Mouse (Mus musculus) ovary, adult 18-20 months (tissue): ENCODE data around the gene Cnp.
A peak's percentile ranks its signal among the peaks of the same experiment; 100 is the strongest.

Experiments
- DNase-seq: peaks from one replicate; pipeline ENCODE4 v3.0.0; 2022; ENCODE audit warnings: low spot score, mixed read lengths

The Cnp gene

DNA sequence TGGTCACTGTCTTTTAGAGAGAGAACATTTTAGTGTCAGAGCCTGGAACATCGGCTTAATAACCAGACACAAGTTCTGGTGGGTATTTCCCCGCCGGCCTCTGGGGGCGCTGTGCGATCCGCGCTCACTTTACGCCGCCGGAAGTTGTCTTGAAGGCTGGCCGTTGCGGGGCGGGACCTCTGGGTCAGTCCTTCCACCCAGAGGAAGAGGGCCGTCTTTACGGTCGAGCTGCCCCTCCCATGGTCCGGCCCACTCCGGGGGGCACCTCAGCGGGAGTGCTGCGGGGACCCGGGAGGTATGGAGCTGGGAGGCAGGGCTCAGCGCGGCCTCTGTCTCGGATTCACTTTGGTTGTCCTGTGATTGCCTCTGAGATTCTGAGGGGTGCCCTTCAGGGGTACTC, 48.0 kb downstream of the Cnp start:
- DNase-seq = peak; percentile 92

DNA sequence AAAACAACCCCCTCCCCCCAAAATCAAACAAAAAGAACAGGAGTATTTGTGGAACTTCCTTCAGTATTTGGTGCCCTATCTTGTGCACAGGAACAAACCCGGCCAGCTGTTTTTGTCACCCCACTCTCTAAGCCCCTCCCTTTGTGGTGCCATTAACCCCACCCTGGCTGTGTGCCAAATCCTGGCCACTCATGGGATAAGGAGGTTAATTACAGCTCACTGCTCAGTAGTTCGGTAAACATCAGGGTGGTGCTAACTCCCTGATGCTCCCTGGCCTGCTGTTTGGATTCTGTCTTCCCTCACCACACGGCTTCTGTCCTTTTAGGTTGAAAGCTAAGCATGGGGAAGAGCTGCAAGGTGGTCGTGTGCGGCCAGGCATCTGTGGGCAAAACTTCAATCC, 49.2 kb downstream of the Cnp start:
- DNase-seq = no peak

DNA sequence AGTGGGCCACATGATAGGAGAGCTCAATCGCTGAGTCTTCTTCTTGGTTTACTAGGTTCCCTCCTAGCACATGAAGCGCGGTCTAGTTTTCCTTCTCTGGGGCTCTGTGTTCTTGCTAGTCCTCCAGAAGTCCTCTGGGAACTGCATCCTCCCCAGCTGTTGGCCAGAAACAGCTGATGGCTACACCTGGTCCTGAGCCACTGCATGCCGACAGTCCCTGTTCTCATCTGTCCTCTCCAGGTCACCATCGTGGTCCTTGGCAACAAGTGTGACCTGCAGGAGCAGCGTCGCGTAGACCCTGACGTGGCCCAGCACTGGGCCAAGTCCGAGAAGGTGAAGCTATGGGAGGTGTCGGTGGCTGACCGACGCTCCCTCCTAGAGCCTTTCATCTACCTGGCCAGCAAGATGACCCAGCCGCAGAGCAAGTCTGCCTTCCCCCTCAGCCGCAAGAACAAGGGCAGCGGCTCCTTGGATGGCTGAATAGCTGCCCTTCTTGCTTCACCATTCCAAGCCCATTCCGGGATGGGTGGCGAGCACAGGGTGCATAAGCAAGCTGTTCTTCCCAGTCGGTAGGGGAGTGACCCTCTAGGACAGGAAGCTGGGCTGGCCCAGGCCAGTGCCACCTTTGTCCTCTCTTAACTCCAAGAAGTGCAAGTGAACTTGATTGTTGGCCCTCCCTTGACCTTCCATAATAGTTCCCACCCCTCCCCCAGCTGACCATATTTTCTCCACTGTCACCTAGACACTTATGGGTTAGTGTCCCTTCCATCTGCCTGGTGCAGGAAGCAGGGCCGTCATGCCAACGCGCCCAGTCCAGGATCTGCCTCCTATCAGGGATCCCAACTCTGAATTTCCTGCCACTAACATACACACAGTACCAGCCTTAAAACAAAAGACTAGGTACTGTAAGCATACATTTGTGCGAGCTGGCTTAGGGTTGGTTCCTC, 51.3 kb downstream of the Cnp start:
- no peak for DNase-seq

DNA sequence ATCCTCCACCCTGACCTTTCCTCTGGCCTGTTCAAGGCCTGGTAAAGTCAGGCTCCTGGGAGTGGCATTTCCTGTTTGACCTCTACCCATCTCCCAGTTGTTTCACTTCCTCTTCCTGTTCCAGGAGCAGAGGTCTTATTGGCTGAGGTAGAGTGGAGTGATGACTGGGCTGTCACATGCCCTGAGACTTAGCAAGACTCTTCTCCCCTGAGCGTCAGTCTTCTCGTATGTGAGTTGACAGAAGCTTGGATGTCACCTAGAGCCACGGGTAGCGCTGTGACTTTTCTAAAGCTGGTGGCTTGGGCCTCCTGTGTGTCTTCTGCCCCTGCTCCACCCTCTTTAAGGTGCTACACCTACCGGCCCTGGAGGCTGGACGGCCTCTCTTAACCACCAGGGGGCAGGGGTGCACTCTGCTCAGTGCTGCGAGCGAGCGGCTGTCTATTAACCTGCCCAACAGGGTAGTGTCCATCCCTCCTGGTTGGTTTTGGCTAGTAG, 52.0 kb downstream of the Cnp start:
- DNase-seq = no peak

DNA sequence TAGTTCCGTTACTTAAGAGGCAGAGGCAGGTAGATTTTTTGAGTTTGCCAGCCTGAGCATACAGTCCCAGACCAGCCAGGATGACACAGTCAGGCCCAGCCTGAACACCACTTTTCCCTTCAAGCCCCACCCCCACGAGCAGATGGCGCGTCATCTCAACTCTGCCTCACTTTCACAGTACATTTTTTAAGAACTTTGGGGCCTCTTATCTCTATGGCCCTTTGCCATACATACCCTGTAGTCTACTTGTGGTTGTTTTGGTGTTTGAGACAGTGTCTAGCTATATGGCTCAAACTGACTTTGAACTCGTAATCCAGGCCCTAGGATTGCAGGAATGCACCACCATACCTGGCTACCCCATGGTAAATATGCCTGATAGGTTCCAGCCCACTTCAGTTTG, 53.4 kb downstream of the Cnp start:
- no peak for DNase-seq

DNA sequence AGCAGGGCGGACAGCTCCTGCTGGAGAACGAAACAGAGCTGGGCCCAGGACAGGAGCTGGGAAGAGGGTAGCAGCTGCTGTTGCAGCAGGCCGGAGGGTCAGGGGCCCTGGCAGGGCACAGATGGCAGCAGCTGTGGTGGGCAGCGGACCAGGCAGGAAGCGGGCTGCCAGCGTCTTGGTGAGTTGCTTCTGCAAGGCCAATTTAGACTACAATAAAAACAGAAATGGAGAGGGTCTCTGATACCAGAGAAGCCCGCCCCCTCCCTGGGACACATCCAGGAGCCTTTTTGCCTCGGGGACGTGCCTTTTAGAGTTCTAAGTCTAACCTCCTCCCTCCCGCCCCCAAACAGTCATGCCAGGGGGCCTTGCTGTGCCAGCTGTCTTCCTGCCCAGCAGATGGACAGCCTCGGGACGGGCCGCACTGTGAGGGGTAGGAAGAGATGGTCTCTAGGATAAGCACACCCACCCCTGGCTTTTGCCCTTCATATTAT, 54.2 kb downstream of the Cnp start:
- no peak for DNase-seq

DNA sequence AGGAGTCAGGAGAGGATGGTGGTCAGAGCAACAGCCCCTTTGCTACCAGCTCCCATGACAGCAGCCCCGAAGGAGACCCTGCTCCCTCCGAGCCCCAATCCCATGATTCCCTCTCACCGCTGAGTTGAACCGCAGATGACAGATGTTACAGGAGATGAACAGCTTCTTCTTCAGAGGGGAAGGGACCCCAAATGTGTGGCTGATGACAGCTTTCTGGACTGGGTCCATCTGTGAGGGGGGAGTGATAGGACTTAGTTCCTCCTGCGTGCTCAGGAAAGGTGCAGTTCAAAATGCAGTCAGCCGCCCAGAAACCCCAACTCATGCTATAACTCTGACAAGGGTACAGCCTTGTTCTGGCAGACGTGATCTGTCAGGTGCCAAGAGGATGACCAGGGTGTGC, 59.8 kb downstream of the Cnp start:
- no peak for DNase-seq

DNA sequence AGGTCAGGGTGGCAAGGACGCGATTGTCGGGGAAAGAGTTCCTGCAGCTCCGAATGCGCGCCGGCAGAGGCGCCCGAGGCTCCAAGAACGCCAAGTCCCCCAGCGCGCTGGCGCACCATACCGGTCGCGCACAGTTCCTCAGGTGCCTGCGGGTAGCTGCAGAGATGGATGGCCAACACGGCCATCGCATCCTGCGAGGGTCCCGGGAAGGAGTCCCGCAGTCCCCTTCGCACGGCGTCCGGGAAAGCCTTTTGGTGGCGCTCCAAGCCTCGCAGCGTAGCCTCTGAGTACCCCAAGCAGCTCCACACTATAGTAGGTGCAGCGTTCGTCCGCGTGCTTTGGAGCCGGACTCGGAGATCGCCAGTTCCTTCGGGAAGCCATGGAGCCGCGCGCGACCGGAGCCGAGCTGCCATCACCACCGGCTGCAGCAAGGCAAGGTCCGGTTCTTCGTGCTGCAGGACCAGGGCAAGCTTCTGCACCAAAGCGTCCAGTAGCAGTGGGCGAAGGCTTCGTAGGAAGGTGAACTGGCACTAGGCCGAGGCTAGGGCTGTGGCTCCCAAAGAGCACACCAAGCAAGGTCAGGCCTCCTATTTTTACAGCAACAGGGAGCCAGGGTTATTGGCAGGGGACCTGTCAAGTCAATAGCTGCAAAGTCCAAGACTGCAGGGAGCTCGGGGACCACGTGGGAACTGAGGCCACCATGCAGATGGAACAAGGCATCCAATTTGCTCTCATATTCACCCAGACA, 65.6 kb downstream of the Cnp start:
- no peak for DNase-seq
